Mouse (Mus musculus) liver, embryonic 13.5 days (tissue): ENCODE data around the gene Myo1b. TPM values are rescaled to one million over a fixed set of nuclear protein-coding genes. Genes with fewer than 3 reads are reported as not detected.

Source experiments
- polyA plus RNA-seq: library from polyadenylated mRNA; unstranded; fragments of >200 nt; fragmentation: Nextera tagmentation; extraction: Ambion mirVana; gene quantifications from 2 replicates; pipeline ENCODE4 v1.2.1, GENCODE M21; 2015

Myo1b gene
- polyA plus RNA-seq, 1 experiment from 2014 or later, result 6.3 TPM

Other genes with a start within 250 kb of the Myo1b start
- gene Stat4, start 71.1 kb upstream of the Myo1b start, polyA plus RNA-seq, result 1.3 and 1.5 TPM in 2 replicates
- gene Stat1, start 203.4 kb upstream of the Myo1b start, polyA plus RNA-seq, result 19.1 and 20.9 TPM in 2 replicates